Mouse (Mus musculus) heart, postnatal 4 days (tissue): ENCODE data around the gene Cabp4. TPM values are rescaled to one million over a fixed set of nuclear protein-coding genes. Genes with fewer than 3 reads are reported as not detected.

ENCODE experiments used
- DNase-seq: peaks from one replicate; pipeline ENCODE4 v3.0.0; 2021
- total RNA-seq, 2 experiments: library from RNA; stranded (reverse); gene quantifications; 2 replicates each; pipeline ENCODE4 v1.2.3; 2021

Gene Cabp4
- total RNA-seq, 2 experiments from 2014 or later: 0.18 TPM; not detected in 1

GRCm38 (mm10) chr19:4164100-4164499, 20.3 kb upstream of the Cabp4 start:
- no peak for DNase-seq

- no peak for DNase-seq
Measured at GRCm38 (mm10) chr19:4163543-4163887, 19.7 kb upstream of the Cabp4 start.

- peak; percentile 96 for DNase-seq
Measured at GRCm38 (mm10) chr19:4162646-4163542, 19.1 kb upstream of the Cabp4 start, which contains the start of gene Rps6kb2. Gene Rps6kb2 (minus strand): TSS chr19:4163354.

- DNase-seq: no peak
Measured at GRCm38 (mm10) chr19:4159049-4159448, 15.2 kb upstream of the Cabp4 start.

- DNase-seq: no peak
Measured at GRCm38 (mm10) chr19:4156771-4157170, 12.9 kb upstream of the Cabp4 start.

GRCm38 (mm10) chr19:4156073-4156579, 12.3 kb upstream of the Cabp4 start:
- DNase-seq: no peak

GRCm38 (mm10) chr19:4155223-4156072, 11.6 kb upstream of the Cabp4 start:
- no peak for DNase-seq

- DNase-seq: no peak
Measured at GRCm38 (mm10) chr19:4154437-4155222, 10.8 kb upstream of the Cabp4 start.

GRCm38 (mm10) chr19:4153232-4153654, 9.4 kb upstream of the Cabp4 start, which contains the start of gene Ptprcap:
Gene Ptprcap (plus strand): TSS chr19:4153604.
- DNase-seq: no peak

- no peak for DNase-seq
Measured at GRCm38 (mm10) chr19:4152445-4153231, 8.8 kb upstream of the Cabp4 start.

GRCm38 (mm10) chr19:4151898-4152297, 8.1 kb upstream of the Cabp4 start:
- no peak for DNase-seq

- no peak for DNase-seq
Measured at GRCm38 (mm10) chr19:4151488-4151860, 7.6 kb upstream of the Cabp4 start.

- no peak for DNase-seq
Measured at GRCm38 (mm10) chr19:4150567-4151487, 7.0 kb upstream of the Cabp4 start.

- DNase-seq: no peak
Measured at GRCm38 (mm10) chr19:4149764-4150461, 6.1 kb upstream of the Cabp4 start.

GRCm38 (mm10) chr19:4149283-4149682, 5.5 kb upstream of the Cabp4 start:
- DNase-seq: no peak

- no peak for DNase-seq
Measured at GRCm38 (mm10) chr19:4148819-4149218, 5.0 kb upstream of the Cabp4 start.

- peak; percentile 99 for DNase-seq
Measured at GRCm38 (mm10) chr19:4148491-4148806, 4.6 kb upstream of the Cabp4 start, which contains the start of gene Coro1b. Gene Coro1b (plus strand): TSS chr19:4148619.

- DNase-seq: no peak
Measured at GRCm38 (mm10) chr19:4147782-4148490, 4.1 kb upstream of the Cabp4 start.

- DNase-seq: no peak
Measured at GRCm38 (mm10) chr19:4147022-4147405, 3.2 kb upstream of the Cabp4 start.
